Mouse (Mus musculus) midbrain, postnatal 0 days (tissue): Measurements from ENCODE around the gene Usp12. TPM values are rescaled to one million over a fixed set of nuclear protein-coding genes. Genes with fewer than 3 reads are reported as not detected.

Experiments
- ATAC-seq: fragments of 200-750 bp; cut with Nextera tagmentation; 2 replicates; pipeline ENCODE4 v1.8.0; 2017; ENCODE audit warnings: moderate number of reproducible peaks, mild to moderate bottlenecking, moderate TSS enrichment, moderate library complexity; ENCODE audit not compliant: low FRiP score
- DNase-seq: peaks from one replicate; pipeline ENCODE4 v3.0.0-alpha.2; 2015; ENCODE audit warnings: low spot score
- H3K27ac ChIP-seq: fragments of 300-500 bp; sonication (generic); 2 replicates; pipeline ENCODE4 v1.5.1; 2014; ENCODE audit warnings: low read depth, mild to moderate bottlenecking, low read length, mixed read lengths
- H3K27me3 ChIP-seq: fragments of 300-500 bp; sonication (generic); 2 replicates; pipeline ENCODE4 v1.6.1; 2014; ENCODE audit warnings: low read length, control low read depth, mixed read lengths; ENCODE audit not compliant: insufficient read depth
- H3K36me3 ChIP-seq: fragments of 300-500 bp; sonication (generic); 2 replicates; pipeline ENCODE4 v1.6.1; 2014; ENCODE audit warnings: low read length, control low read depth, mixed read lengths; ENCODE audit not compliant: insufficient read depth
- H3K4me1 ChIP-seq: fragments of 300-500 bp; sonication (generic); 2 replicates; pipeline ENCODE4 v1.6.1; 2014; ENCODE audit warnings: mild to moderate bottlenecking, control low read depth, antibody characterized with exemption, low read length, mixed read lengths; ENCODE audit not compliant: insufficient read depth
- H3K4me2 ChIP-seq: fragments of 300-500 bp; sonication (generic); 2 replicates; pipeline ENCODE4 v1.6.1; 2014; ENCODE audit warnings: low read depth, mild to moderate bottlenecking, low read length, mixed read lengths; ENCODE audit not compliant: poor library complexity, severe bottlenecking
- H3K4me3 ChIP-seq: fragments of 300-500 bp; sonication (generic); 2 replicates; pipeline ENCODE4 v1.5.1; 2014; ENCODE audit warnings: low read depth, mild to moderate bottlenecking, low read length, moderate library complexity
- H3K9ac ChIP-seq: fragments of 300-500 bp; sonication (generic); replicated peaks from 2 replicates; pipeline ENCODE4 v1.6.1; 2014; ENCODE audit warnings: mild to moderate bottlenecking, low read length, moderate library complexity, mixed read lengths; ENCODE audit not compliant: poor library complexity, severe bottlenecking
- H3K9me3 ChIP-seq: fragments of 300-500 bp; sonication (generic); 2 replicates; pipeline ENCODE4 v1.6.1; 2016; ENCODE audit warnings: low read length, control low read depth
- CTCF ChIP-seq: IDR thresholded peaks from 2 replicates; pipeline ENCODE4 v1.5.1; 2016; ENCODE audit warnings: antibody characterized with exemption, mild to moderate bottlenecking
- WGBS: fragments of 180-500 bp; shearing (Covaris S2); extraction: QIAGEN DNeasy Blood & Tissue Kit; methylation state at CpG from one replicate; pipeline ENCODE4 v1.1.7; 2014; 5-methylcytosine and 5-hydroxymethylcytosine counted together
- polyA plus RNA-seq: library from polyadenylated mRNA; unstranded; fragments of >200 nt; fragmentation: Nextera tagmentation; extraction: Ambion mirVana; gene quantifications from 2 replicates; pipeline ENCODE4 v1.2.1, GENCODE M21; 2015
- total RNA-seq: library from RNA; depleted of rRNA; stranded (reverse); fragments of >200 nt; gene quantifications from 2 replicates; pipeline ENCODE4 v1.2.3, GENCODE M21; 2014

Gene Usp12
- total and polyA plus RNA-seq, 2 experiments from 2014 or later: 14.1 to 24.1 TPM

DNA sequence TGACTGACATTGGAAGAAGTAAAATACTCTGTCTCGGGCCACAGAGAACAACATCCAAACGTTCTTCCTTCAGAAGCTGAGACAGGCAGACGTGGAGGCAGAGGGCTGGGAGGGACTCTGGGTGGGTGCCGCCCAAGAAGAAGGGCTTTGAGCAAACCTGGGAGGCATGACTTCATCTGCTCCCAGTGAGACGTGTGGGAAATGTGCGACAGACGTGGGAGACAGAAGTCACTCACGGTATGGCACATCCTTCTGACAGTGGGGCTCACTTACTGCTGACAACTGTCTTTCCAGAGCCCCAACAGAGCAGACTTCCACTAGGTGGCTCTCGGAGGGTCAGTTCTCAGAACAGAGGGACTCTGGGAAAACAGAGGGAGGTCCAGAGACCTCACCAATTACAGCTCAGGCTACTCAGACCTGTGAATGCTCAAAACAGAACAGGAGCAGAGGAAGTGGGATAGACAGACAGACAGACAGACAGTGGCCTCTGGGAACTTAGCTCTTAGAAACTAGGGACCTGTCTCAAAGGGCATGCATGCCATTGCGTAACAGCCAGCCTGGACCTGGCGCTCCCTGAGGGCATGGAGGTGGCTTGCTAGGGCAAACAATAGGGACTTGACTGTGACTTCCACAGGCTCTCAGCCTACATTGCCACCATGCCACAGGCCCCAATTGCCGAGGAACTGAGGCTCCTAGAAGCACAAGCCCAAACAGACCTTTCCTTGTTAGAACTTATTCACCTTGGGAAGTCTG is 60.7 kb downstream of the Usp12 start:
- Histone ChIP-seq H3K4me3 (no peak overlapping the region), H3K4me1 (no peaks in the 10 kb centered on the region), H3K9me3 (no peaks in the 10 kb centered on the region), H3K27ac (no peak overlapping the region), H3K27me3 (no peaks in the 10 kb centered on the region), H3K36me3 (peaks cover 29% of the 10 kb centered on the region), H3K9ac (no peak overlapping the region), H3K4me2 (no peak overlapping the region)
- ATAC-seq (no peak), DNase-seq (no peak)
- TF ChIP-seq CTCF: peak; percentile 31
- WGBS: 78% methylated on average over 12 of the region's 12 CpGs

- WGBS: 76% methylated on average over 7 of the region's 7 CpGs
- TF ChIP-seq CTCF: no peak
Observed at GRCm38 (mm10) chr5:146733372-146733771, 61.4 kb downstream of the Usp12 start.

GRCm38 (mm10) chr5:146727006-146727405 is 67.8 kb downstream of the Usp12 start:
- H3K4me2 ChIP-seq: no peak overlapping the region
- H3K9me3 ChIP-seq: no peaks in the 10 kb centered on the region
- no peak overlapping the region for H3K4me3 ChIP-seq
- H3K9ac ChIP-seq: no peak overlapping the region
- no peaks in the 10 kb centered on the region for H3K36me3 ChIP-seq
- DNase-seq (no peak), ATAC-seq (no peak)
- H3K4me1 ChIP-seq: no peaks in the 10 kb centered on the region
- no peaks in the 10 kb centered on the region for H3K27me3 ChIP-seq
- no peak overlapping the region for H3K27ac ChIP-seq
- no peak for TF ChIP-seq CTCF
- WGBS: 87% methylated on average over 4 of the region's 4 CpGs

More at GRCm38 (mm10) chr5:146733372-146733771, 61.4 kb downstream of the Usp12 start:
- Histone ChIP-seq H3K9me3 (no peaks in the 10 kb centered on the region), H3K4me2 (no peak overlapping the region), H3K4me3 (no peak overlapping the region), H3K27ac (no peak overlapping the region), H3K36me3 (peaks cover 24% of the 10 kb centered on the region), H3K9ac (no peak overlapping the region), H3K27me3 (no peaks in the 10 kb centered on the region), H3K4me1 (no peaks in the 10 kb centered on the region)
- ATAC-seq: no peak
- DNase-seq: no peak

DNA sequence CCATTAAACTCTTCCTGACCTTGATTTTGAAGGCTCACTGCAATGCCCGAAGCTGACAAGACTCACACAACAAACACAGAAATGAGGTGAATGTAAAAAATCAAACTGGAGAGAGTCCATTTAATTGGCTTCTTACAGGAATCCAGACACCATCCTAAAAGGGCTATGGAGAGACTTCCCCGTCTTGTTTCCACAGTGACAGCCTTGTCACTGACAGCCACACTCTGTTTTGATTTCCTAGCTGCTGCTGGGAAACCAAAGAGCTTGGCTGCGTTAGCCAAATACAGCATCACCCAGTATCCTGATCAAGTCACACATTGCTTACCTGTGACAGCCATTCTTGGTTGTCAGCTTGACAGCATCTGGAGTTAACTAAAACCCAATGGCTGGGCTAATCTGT is 69.8 kb downstream of the Usp12 start:
- no peaks in the 10 kb centered on the region for H3K27me3 ChIP-seq
- peak; percentile 28 for DNase-seq
- 32% methylated on average over 3 of the region's 3 CpGs for WGBS

GRCm38 (mm10) chr5:146723452-146723851 is 71.4 kb downstream of the Usp12 start:
- ATAC-seq: no peak
- Histone ChIP-seq H3K4me3 (no peak overlapping the region), H3K4me2 (no peak overlapping the region), H3K9me3 (no peaks in the 10 kb centered on the region), H3K27ac (no peak overlapping the region), H3K9ac (no peak overlapping the region), H3K27me3 (no peaks in the 10 kb centered on the region), H3K36me3 (no peaks in the 10 kb centered on the region), H3K4me1 (no peaks in the 10 kb centered on the region)
- peak; percentile 37 for TF ChIP-seq CTCF
- WGBS: 95% methylated on average over 5 of the region's 5 CpGs
- DNase-seq: no peak

More for the DNA sequence above, 69.8 kb downstream of the Usp12 start:
- no peak overlapping the region for H3K4me3 ChIP-seq
- H3K9ac ChIP-seq: no peak overlapping the region
- no peak for ATAC-seq
- no peaks in the 10 kb centered on the region for H3K4me1 ChIP-seq
- TF ChIP-seq CTCF: no peak
- H3K4me2 ChIP-seq: no peak overlapping the region
- no peaks in the 10 kb centered on the region for H3K36me3 ChIP-seq
- no peaks in the 10 kb centered on the region for H3K9me3 ChIP-seq
- H3K27ac ChIP-seq: no peak overlapping the region

DNA sequence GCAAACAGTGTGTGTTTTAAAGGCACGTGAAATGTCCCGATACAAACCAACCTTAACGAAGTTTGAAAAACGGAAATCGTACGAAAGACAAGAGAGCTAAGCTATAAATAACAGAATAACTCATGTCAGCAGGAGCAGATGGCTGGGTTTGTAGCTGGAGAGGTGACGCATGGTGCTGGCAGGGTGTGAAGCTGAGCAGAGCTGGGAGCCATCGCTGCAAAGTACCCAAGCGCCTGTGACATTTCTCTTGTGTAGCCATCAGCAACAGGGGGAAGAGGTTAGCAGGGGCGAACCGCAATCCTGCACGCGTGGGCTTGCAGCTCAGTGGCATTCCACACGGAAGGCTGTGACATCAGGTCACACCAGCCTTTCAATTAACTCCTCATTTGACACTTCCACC is 72.6 kb downstream of the Usp12 start:
- H3K27me3 ChIP-seq: no peaks in the 10 kb centered on the region
- H3K4me1 ChIP-seq: no peaks in the 10 kb centered on the region
- no peak for TF ChIP-seq CTCF
- H3K9me3 ChIP-seq: no peaks in the 10 kb centered on the region
- no peaks in the 10 kb centered on the region for H3K36me3 ChIP-seq
- no peak overlapping the region for H3K4me3 ChIP-seq
- ATAC-seq (no peak), DNase-seq (peak; percentile 44)
- WGBS: 80% methylated on average over 14 of the region's 14 CpGs
- no peak overlapping the region for H3K27ac ChIP-seq
- no peak overlapping the region for H3K9ac ChIP-seq
- H3K4me2 ChIP-seq: no peak overlapping the region
